Mouse (Mus musculus) CD8-positive naive resting alpha-beta T cell, adult 57 days (primary cell): ENCODE data around the gene Evc. TPM values are rescaled to one million over a fixed set of nuclear protein-coding genes. Genes with fewer than 3 reads are reported as not detected.

ENCODE experiments used
- total RNA-seq: library from RNA; stranded (reverse); gene quantifications from one replicate; pipeline ENCODE4 v1.2.4, GENCODE M21; 2023

Gene Evc
- 1.0 TPM for total RNA-seq

DNA sequence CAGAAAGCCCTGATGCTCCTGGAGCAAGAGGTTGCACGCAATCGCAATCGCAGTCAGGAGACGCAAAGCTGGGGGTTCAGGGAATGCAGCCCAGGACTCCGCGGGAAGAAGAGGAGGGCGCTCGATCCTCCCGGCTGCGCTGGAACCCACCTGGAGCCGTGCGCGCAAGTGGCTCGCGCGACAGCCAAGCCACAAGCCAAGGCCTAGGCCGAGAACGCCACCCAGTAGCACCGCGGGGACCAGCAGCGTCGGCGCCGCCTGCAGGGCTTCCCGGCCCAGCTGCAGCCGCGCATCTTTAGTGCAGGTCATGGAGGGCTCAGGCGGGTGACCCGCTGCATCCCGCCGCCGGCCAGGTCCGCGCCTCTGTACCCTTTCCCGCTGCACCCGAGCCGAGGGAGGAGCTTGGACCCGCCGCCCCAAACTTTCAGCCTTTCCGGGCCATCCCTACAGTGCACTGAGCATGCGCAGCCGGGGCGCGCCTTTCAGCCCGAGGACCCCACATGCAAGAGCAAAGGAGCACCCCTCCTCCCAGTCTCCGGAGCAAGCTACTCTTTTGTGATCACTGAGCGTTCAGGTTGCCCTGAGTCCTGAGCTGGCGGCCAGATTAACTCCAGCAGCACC, at the start of gene Evc:
Gene Evc, minus strand, starts transcription at position 410 of the 621 bp plus-strand sequence.

DNA sequence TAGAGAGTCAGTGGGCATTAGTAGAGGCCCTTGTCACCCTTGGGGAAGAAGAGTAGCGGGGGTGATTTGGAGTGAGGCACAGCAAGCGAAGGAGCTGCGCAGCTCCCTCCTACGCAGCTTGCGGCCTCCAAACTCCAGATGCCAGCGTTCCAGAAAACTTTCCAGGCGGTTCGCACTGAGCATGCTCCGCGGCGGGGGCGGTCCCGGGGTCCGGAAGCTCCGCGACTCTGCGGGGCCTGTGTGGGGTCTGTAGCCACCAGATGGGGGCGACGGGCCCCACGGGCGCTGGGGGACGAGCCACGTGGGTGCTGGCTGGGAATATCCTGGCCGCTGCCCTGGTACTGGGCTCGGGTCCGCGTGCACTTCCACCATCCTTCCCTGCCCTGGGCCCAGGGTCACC, 1.6 kb upstream of the Evc start, which contains the start of gene Evc2:
Gene Evc2, plus strand, starts transcription at position 212 of the 400 bp plus-strand sequence.

DNA sequence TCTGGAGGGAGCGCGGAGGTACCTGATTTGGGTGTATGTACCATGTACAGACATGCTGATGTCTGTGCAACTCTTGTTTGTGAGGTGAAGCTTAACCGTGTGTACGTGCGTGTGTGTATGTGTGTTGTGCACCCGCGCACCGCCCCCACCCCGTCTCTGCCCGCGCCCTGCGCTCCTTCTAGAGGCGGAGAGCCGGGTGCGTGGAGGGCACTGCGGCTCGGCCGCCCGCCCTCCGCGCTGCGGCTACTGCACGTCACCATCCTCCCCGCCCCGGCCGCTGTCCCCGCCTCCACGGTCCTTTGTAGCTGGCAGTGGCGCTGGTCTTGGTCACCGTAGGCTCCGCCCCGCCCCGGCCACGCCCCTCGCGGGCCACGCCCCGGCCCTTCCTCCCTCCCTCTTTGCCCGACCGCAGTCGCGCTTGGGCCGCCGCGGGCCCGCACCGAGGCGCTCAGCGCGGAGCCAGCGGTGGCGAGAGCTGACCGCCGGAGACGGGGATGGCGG, 95.0 kb downstream of the Evc start, which contains the start of gene Crmp1:
Gene Crmp1, plus strand, starts transcription at position 290 of the 501 bp plus-strand sequence.

Other genes starting within 250 kb of the Evc start
- gene Crmp1, start 95.0 kb downstream of the Evc start, total RNA-seq = 11.5 TPM
- not detected for gene Evc2, start 1.6 kb upstream of the Evc start, total RNA-seq